Mouse (Mus musculus) monocyte, adult 2 months (primary cell): ENCODE results near the gene Tmco4.
"Not testable (repeated sequence)": the region's sequence is repeated elsewhere in the genome, so short reads cannot be mapped to it uniquely, and the experiment has no call there.

ENCODE experiments used
- DNase-seq, 2 experiments: peaks; one replicate each; pipeline ENCODE4 v3.0.0; 2022; ENCODE audit warnings: low spot score in 2 of 2, low read depth in 1 of 2

Tmco4 gene

DNA sequence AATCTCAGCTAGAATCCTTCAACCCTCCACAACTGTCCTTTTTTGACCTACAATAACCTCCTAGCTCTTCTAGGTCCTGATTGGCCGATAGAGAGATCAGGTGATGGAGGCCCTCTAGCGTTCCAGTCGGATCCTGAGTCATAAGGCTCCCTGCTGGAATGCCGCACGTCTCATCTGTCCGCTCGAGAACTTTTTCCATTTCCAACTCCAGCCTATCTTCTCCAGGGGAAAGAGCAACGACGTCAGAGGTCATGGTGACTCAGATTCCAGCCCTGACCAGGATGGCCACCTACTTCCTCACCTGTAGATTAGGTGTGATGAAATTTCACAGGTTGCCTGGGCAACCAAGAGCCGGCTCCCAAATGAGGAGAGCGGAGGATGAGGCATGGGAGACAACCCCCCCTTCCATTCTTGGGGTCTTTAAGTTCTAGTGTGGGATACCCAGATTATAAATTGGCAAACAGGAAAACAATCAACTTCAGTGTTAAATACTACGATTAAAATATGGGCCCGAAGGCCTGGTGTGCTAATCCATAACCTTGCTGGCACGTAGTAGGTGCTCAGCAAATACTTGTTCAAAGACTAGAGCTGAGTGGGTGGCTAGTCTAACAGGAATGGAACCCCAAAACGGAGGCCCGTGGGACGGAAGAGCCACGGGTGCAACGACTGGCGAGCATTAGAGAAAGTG lies 405 bp upstream of the Tmco4 start:
- DNase-seq, result no peak

DNA sequence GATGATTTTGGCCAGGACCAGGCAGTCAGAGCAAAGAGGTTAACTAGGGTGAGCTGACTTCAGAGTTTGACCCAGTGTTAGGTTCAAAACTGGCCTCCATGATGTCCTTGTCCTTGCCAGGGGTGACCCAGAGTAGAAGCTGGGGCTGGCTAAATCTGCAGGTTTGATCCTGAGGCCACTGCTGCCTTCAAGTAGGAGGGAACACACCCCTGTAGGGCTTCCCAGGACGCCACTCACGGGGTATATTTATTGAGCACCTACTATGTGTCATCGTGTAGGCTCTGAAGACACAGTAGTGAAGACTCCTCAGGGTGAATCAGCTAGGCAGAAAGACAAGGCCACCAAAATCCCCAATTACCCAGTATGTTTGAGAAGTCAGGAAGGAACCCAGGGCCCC lies 1.0 kb downstream of the Tmco4 start:
- no peak for DNase-seq

DNA sequence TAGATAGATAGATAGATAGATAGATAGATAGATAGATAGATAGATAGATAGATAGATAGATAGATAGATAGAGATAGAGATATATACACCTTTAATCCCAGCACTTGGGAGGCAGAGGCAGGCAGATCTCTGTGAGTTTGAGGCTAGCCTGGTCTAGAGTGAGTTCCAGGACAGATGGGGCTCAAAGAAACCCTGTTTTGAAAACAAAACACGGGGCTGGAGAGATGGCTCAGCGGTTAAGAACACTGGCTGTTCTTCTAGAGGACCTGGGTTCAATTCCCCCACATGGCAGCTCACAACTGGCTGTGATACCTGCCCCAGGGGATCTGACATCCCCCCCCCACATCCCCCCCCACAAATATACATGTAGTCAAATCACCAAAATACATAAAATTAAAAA lies 1.9 kb downstream of the Tmco4 start:
- not testable (repeated sequence) for DNase-seq

DNA sequence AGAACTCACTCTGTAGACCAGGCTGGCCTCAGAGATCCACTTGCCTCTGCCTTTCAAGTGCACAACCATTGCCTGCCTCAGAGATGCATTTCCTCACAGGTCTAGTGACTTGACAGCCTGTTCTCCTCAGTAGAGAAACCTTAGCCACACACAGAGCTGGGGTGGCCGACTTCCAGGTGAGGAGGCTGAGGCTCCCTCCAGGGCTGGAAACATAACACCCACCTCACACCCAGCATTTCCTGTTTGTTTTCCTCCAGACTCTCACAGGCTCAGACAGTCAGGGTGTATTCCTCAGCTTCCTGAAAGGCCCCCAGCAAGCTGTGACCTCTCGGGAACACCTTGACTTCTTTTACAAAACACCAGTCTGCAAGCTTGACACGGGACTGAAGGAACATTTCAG lies 2.5 kb downstream of the Tmco4 start:
- DNase-seq, result no peak

DNA sequence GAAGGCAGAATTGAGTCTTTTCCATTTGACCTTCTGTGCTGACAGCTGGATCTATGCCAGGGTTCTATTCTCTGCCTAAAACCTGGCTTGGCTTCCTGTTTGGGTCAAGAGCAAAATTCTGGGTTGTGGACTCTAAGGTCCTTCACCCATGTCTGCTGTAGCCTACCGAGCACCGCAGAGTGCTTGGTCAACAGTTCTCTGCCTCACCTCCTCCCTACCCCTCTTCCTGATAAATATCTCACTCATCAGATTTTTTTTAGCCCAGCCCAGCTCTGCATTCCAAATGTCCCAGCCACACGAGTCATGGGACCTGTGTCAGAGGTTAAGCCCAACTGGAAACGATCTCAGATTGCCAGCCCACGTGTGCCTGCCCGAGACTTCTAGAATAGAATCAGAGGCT lies 3.4 kb downstream of the Tmco4 start:
- DNase-seq, result no peak

DNA sequence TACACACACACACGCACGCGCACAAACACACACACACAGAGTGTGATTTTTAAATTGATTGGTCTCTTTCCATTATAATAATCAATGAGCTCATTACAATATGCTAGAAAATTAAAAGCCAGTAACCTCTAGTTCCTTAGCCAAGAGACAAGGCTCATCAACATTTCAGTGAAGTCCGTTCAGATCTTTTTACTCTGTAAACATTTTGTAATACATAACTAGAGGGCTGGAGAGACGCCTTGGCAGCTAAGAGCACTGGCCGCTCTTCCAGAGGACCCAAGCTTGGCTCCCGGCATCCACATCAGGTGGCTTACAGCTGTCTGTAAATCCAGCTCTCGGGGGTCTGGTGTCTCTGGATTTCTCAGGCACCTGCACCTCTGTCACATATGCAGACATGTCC lies 7.3 kb downstream of the Tmco4 start:
- DNase-seq, result no peak

DNA sequence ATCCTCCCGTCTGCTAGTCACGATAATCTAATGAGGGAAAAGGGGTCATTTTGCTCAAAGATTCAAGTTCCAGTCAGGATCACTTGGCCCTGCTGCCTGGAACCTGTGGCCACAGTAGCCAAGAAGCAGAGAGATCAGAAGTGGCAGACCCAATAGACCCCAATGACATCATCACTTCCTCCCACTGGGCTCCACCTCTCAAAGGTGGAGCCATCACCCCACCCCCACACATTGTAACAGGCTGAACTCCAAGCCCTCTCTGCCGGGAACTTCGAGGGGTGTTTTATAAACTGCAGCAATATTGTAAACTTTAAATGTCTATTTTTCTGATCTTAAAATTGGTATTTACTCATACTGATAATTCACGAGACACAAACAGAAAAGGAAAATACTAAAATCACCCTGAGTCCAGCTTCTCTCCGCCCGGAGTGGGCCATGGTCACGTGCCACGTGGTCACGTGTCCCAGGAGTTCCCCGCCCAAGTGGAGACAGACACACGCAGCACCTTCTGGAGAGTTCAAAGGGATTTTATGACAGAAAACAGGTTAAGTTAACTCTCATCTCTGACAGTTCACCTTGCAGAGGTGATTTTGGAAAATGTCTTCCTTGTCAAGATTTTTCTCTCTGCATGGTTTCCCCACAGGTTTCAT lies 8.2 kb downstream of the Tmco4 start:
- no peak for DNase-seq

DNA sequence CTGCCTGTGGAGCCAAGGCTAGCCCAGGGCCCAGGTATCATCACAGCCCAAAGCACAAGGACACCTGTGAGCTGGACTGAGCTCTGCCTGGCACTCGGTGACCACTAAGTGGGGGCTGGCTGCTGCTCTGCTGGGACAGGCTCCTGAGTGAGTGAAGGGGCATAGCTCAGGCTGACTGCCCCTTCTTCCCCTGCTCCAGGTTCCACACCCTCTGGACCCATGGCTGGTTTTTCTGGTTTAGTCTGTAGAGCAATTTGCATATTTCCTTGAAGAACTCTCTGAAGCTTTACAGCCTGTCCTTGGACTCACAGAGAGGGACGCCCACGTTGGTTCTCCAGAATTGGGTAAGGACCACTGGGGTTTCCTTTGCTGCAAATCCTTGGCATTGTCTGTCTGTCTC lies 10.7 kb downstream of the Tmco4 start:
- no peak for DNase-seq

DNA sequence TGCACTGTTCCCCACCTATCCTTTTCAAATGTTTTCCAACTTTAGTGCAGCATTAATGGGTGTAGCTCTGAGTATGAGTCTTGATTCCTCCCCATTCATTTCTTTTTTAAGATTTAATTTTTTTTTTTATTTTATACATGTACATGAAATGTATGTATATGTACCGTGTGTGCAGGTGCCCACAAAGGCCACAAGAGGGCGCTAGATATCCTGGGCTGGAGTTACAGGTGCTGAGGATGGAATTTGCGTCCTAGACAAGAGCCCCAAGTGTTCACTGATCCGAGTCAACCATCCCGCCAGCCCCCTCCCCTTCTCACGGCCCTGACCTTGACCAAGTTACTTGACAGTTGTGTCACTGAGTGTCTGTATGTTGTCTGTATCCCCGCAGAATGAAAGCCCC lies 12.1 kb downstream of the Tmco4 start:
- no peak for DNase-seq

DNA sequence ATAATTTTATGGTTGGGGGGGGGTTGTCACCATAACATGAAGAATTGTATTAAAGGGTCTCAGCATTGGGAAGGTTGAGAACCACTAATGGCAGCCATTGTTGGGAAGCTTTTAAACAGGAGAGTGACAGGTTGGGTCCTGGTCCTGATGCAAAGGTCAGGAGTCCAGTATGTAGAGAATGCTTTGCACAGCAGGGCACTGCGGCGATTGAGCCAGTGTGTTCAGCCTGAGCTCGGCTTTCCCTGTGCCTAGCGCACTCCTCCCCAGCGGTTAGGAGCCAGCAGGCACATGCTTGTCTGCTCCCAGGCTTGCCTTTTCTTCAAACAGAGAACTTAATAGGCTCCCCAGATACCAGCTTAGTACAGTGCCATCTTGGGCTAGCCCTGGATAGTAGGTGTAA lies 13.6 kb downstream of the Tmco4 start:
- DNase-seq, result no peak

DNA sequence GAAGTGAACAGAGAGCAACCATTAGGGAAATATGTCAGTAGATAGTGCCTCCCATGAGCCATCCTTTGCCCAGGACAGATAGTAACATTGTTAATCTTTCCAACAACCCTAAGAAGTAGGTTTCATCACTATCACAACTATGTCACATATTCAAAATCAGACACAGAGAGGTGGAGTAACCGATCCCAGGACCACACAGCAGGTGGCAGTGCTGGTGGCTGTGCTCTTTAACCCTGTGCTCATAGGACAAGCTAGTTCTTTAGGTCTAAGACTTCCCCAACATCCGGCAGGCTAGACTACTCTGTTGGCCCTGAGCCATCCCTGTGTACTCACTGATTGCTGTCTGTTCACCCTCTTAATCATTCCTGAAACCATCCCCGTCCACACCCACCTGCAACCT lies 21.7 kb downstream of the Tmco4 start:
- no peak for DNase-seq

DNA sequence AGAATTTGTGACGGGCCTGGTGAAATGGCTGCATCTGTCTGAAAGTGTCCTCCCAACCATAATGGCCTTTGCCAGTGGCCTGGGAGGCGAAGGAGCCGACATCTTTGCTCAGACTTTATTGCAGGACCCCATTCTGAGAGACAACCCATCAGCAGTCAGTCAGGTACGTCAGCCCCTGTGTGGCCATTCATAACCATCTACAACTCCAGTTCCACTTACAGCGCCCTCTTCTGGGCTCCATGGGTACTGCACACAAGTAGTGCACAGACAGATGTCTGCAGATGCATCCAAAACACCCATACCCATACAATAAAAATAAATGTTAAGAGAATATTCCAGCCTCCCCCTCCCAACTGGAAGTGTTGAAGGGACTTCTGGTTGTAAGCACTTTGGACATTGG lies 23.7 kb downstream of the Tmco4 start:
- no peak for DNase-seq

DNA sequence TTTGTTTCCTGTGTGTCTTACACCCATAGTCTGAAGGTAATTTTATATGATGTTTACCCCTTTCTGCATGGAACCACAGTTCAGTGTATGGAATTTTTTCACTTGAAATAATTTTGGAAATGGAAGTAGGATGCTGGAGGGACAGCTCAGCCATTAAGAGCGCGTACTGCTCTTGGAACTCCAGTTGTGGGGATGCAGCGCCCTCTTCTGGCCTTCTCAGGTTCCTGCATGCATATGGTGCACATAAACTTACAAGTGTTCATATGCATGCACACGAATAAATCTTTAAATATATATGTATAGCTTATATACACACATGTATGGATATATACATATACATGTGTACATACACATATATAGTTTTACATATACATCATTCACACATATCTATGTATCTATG lies 24.4 kb downstream of the Tmco4 start:
- no peak for DNase-seq

DNA sequence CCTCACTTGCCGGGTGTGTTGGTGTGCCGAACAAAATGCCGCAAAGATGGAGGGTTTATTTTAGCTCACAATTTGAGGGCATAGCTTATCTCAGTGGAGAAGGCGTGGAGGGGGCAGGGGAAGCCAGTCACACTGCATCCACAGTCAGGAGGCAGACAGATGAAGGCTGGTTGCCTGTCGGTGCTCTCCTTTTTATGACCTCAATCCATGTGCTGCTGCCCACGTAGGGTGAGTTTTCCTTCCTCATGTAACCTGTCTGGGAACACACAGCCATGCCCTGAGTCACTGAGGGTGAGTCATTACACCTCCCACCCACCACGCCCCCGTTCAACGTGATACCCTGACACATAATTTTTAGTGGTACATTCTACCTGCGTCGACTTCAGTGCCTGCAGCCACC lies 25.9 kb downstream of the Tmco4 start:
- no peak for DNase-seq

DNA sequence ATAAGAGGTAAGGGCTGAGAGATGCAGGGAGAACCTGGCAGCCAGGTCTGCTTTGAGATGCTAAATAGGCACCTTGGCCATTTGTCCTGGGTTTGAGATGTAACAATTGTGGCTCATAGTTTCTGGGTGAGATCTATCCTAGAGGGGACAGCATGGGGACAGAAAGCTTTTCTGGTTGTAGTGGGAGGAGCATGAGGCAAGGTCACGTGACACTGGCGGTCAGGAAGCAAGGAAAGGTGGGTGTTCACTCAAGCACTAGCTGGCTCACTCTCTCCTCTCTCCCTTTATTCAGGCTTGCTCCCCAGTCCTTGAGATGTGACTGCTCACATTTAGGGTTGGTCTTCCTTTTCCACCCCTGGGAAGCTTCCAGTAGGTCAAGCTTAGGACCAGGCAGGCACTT lies 28.3 kb downstream of the Tmco4 start:
- no peak for DNase-seq

DNA sequence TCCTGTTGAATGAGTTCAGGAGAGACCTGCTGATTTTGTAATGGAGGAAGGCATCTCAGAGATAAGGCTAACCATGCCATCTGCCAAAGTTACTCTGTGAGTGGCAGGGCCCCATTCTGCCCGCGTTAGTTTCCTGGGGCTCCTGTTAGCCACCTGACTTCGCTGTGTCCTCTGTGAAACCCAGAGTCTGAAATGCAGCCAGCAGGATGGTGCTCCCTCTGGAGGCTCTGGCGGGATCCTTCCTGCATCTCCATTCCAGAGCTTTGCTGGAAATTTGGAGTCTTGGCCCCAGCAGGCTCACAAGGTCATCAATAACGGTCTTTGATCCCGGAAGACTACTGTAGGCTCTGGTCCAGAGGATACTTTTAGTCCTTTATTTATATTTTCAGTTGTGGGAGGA lies 28.7 kb downstream of the Tmco4 start:
- DNase-seq, result no peak

DNA sequence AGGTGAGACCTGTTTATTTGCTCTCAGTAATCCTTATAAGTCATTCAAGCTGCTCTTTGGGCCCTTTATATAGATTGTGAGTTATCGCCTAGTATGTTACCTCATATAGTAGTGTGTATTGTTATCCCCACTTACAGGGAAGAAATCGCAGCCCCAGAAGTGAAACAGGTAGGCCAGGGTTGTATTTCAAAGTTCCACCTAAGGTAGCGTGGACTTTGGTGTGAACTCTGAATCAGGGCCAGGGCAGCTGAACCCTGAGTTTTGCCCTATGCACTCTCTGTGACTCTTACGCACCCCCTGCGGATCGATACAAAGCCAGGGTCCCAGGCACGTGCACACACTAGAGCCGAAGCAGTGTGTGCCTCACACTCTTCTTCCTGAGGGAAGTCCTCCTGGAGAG lies 31.4 kb downstream of the Tmco4 start:
- no peak for DNase-seq

DNA sequence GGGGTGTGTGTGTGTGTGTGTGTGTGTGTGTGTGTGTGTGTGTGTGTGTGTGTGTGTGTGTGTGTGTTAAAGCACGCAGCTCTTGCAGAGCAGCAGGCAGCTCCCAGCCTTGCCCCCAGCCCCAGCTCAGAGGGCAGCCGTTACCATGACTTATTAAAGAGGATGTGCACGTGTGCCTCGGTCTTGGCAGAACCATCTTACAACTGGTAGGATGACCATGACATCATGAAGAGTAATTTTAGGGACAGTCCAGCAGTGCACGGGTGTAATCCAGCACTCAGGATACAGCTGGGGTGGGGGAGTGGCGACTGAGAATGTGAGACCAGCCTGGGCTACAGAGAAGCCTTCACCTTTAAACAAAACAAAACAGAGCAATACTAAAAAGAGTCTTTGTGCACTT lies 32.5 kb downstream of the Tmco4 start:
- no peak for DNase-seq

DNA sequence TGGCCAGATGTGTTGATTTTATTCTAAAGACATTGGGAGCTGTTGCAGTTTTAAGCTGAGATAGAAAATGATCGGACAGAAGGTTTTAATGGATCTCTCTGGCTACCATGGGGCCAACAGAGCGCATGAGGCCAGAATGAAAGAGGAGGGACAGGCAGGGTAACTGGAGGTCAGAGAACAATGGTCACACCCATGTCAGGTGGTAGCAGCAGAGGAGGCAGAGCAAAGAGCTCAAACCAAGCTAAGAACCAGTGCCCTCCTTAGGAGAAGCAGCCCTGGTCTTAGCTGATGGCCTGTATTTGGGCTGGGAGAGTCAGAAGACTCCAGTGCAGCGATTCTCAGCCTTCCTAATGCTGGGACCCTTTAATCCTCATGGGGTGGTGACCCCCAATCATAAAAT lies 34.7 kb downstream of the Tmco4 start:
- DNase-seq, result no peak

DNA sequence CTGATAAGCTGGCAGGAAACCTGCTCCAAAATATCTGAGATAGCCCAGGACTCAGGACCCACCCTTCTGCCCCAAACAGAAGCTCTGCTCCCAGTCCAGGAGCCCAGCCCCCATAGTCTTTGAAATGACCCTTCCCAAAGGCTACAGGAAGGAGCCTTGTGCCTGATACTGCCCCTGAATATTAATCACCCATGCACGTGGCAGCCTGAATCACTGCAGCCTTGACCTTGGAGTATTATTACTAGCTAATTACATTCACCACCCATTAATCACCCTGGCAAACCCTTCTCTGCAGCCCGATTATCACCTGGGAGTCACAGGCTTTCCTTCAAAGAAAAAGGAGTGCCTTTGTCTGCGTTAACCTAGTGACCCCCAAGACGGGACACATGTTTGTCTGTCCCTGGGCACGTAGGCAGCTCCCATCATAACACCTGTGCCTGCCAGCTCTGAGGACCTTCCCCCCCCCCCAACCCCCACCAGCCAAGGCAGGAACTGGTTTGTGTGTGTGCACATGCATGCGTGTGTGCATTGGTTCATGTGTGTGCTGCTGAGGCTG lies 35.4 kb downstream of the Tmco4 start:
- no peak for DNase-seq

DNA sequence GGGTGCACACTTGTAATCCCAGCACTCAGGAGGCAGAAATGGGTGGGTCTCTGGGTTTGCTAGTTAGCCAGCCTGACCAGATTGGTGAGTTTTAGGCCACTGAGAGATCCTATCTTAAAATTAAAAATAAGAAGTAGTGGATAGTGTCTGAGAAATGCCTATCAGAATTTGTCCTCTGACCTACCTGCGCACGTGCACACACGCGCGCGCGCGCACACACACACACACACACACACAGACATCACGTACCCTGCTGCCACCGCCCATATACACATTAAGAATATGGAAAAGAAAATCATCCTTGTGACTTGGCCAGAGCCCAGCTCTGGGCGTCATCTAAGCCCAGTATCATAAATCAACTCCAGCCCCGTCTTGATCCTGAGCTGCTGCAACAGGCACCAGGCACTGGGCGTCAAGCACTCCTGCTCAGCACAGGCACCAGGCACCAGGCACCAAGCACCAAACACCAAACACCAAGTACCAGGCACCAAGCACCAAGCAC lies 38.6 kb downstream of the Tmco4 start:
- DNase-seq, result no peak

DNA sequence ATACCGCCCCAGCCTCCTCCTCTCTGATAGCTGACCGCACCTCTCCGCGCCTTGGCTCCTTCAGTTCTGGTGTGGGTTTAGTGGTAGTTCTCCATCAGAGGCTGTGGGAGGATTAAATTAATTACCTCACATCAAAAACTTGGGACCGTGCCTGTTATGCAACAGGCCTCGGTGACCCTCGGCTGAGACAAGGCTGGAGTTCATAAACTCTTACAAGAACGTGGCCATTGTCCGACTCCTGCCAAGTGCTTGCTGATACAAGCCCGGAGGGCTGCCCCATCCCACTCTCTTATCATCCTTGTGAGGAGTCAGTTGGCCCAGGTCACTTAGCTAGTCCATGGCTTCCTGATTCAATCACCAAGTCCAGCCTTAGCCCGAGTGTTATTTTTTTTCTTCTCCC lies 40.6 kb downstream of the Tmco4 start:
- no peak for DNase-seq

DNA sequence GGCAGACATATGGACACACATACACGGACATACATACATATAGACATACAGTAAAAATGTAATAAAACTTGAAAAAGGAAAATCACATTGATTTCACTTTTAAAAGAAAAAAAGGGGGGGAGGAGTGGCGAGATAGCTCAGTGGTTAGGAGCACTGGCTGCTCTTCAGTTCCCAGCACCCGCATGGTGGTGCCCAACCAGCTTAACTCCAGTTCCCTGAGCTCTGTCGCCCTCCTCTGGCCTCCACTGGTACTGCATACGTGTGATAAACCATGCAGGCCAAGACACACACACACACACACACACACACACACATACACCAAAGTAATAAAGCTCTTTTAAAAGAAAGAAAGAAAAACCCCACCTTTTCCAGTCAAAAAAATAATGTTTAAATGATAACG lies 42.1 kb downstream of the Tmco4 start:
- DNase-seq, result no peak
